Mouse (Mus musculus): ENCODE measurements around the gene Prodh2. TPM values are rescaled to one million over a fixed set of nuclear protein-coding genes. Genes with fewer than 3 reads are reported as not detected.
A peak's percentile ranks its signal among the peaks of the same experiment; 100 is the strongest.

Gene Prodh2
- polyA plus RNA-seq, 1 experiment from 2014 or later: not detected

DNA sequence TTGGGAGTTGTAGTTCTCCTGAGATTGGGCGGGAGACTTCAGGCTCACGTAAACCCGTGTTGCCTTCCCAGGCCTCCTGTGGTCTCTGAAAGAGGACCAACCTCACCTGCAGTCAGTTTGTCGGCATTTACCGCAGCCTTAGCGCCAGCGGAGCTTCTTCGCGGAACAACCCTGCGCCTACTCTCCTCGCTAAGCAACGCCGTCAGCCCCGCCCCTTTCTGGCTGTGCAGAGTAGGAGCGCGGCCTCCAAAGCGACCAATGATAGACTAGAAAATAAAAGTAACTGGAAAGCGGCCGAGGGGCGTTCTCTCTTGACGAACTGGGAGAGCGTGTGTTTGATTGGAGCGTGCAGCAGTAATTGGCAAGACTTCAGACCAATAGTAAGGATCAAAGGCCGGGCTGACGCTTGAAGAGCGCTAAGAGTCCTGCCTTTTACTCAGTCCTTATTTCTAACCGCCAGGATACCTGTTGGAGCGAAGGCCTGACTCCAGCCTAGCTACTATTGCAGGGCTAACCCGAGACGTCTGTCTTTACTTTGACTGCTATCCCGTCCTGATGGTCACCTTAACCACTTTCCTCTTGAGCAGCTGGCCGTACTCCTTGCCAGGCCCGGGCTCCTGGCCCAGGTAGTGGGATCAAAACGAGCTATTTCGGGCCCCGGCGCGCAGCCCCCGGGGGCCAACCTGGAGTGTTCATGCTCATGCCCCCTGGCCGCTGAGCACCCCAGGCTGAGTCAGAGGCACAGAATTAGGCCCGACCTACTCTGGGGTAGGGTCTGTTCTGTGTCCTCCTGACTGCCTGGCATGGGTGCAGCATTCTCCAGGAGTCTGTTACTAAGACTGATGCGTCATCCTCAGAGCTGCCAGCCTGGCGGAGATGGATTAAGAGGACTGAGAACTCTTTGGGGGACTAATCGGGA is 58.9 kb downstream of the Prodh2 start, which contains the start of the genes Hspb6 and Proser3:
Gene Hspb6, plus strand, starts transcription at position 77 of the 919 bp plus-strand sequence.
Gene Proser3, minus strand, starts transcription at position 198 of the 919 bp plus-strand sequence.
- ATAC-seq (ENCODE audit: low FRiP score): peak; percentile 96
- H3K9ac ChIP-seq (replicated peaks): peak within 1 kb of the TSS; percentile 64
- 1% methylated on average over 44 of the region's 44 CpGs for WGBS
- peak within 1 kb of the TSS; percentile 76 for H3K4me3 ChIP-seq (replicated peaks)
- peaks cover 45% of the 10 kb centered on the region for H3K36me3 ChIP-seq
- peaks cover 5% of the 10 kb centered on the region; the same call in 1 of the 2 replicates for H3K27me3 ChIP-seq (replicated peaks)
- H3K4me2 ChIP-seq: peak within 1 kb of the TSS; percentile 79
- peak within 1 kb of the TSS; percentile 98 for H3K27ac ChIP-seq (replicated peaks)
- peaks cover 20% of the 10 kb centered on the region for H3K4me1 ChIP-seq
- no peaks in the 10 kb centered on the region for H3K9me3 ChIP-seq (replicated peaks)

DNA sequence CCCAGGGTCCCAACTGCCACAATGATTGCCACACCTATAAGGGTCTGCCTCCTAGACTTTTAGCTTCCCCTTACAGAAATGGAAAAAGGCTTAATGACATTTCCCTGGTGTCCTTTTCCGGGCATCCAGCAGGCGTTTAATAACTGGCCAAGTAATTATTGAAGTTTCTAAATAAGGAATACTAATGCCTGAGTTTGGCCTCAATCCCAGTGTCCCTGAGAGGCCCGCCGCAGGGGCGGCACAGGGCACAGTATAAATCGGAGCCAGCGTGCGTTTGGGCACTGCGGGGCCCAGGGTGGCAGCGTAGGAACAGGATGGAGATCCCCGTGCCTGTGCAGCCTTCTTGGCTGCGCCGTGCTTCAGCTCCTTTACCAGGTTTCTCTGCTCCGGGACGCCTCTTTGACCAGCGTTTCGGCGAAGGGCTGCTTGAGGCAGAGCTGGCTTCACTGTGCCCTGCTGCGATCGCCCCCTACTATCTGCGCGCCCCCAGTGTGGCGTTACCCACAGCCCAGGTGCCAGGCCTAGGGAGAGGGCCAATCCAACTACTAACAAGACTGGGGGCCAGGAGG is 59.7 kb downstream of the Prodh2 start:
- Histone ChIP-seq H3K27me3 (replicated peaks) (peaks cover 5% of the 10 kb centered on the region; the same call in 1 of the 2 replicates), H3K4me1 (peaks cover 24% of the 10 kb centered on the region), H3K36me3 (peaks cover 42% of the 10 kb centered on the region), H3K9ac (replicated peaks) (peak overlapping the region; percentile 46), H3K4me2 (peak overlapping the region; percentile 79), H3K27ac (replicated peaks) (peak overlapping the region; percentile 98), H3K4me3 (replicated peaks) (peak overlapping the region; percentile 76), H3K9me3 (replicated peaks) (no peaks in the 10 kb centered on the region)
- ATAC-seq (ENCODE audit: low FRiP score): no peak
- WGBS: 4% methylated on average over 23 of the region's 23 CpGs

DNA sequence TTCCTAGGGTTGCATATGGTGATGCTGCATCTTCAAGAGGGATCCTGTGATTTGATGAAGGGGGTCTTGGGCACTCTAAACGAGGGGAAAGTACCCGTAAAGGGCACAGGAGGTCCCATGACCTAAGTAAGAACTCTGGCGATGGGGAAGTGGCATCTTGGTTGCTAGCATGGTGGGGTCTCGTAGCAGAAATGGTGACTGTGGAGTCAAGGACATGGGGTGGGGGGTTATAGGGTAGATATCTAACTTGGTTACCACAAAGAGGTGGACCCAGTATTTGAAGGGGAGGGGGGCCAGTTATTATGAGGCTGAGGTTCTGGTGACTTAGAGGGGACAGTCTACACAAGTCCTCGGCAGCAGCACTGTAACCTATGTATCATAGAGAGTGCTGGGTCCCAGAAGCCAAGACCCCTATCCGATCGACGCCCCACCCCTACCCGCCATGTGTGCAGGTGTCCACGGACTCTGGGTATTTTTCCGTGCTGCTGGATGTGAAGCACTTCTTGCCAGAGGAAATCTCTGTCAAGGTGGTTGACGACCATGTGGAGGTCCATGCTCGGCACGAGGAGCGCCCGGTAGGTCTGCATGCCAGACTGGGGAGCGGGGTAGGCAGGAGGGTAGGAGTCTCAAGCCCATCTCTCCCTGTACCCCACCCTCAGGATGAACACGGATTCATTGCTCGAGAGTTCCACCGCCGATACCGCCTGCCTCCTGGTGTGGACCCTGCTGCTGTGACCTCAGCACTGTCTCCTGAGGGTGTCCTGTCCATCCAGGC is 60.6 kb downstream of the Prodh2 start:
- H3K27ac ChIP-seq (replicated peaks): no peak overlapping the region
- H3K4me2 ChIP-seq: peak overlapping the region; percentile 79
- H3K27me3 ChIP-seq (replicated peaks): peaks cover 5% of the 10 kb centered on the region; the same call in 1 of the 2 replicates
- no peak for ATAC-seq (ENCODE audit: low FRiP score)
- peaks cover 33% of the 10 kb centered on the region for H3K4me1 ChIP-seq
- 85% methylated on average over 22 of the region's 22 CpGs for WGBS
- H3K4me3 ChIP-seq (replicated peaks): no peak overlapping the region
- H3K36me3 ChIP-seq: peaks cover 35% of the 10 kb centered on the region
- peak overlapping the region; percentile 46; the same call in 1 of the 2 replicates for H3K9ac ChIP-seq (replicated peaks)
- H3K9me3 ChIP-seq (replicated peaks): no peaks in the 10 kb centered on the region

DNA sequence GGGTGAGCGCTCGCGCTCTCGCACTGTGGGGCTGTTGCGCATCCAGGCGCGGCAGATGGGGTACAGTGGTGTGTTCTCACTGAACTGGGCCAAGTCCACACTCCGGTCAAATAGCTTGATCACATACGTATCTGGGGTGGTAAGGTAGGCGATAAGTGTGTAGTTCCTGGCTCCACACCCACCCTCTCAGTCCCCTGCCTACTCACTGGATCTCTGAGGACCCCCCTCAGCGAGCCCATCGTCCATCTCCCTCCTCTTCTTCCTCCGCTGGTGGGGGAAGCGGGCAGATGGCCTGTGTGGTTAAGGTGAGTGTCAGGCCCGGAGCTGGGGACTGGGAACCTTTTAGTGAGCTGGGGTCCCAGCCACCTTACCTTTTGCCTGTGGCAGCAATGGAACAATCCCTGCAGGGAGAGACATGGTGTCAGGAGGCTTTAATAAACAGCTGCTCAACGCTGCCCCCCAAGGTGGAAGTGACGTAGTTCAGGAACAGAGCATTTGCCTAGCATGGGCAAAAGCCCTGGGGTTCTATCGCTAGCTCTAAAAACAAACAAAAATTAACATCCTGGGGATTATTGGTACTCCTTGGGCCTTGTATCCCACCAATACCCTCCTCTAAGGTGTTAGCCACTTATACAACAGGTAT is 63.6 kb downstream of the Prodh2 start:
- Histone ChIP-seq H3K4me3 (replicated peaks) (no peak overlapping the region), H3K36me3 (peaks cover 35% of the 10 kb centered on the region), H3K4me1 (peaks cover 39% of the 10 kb centered on the region)

DNA sequence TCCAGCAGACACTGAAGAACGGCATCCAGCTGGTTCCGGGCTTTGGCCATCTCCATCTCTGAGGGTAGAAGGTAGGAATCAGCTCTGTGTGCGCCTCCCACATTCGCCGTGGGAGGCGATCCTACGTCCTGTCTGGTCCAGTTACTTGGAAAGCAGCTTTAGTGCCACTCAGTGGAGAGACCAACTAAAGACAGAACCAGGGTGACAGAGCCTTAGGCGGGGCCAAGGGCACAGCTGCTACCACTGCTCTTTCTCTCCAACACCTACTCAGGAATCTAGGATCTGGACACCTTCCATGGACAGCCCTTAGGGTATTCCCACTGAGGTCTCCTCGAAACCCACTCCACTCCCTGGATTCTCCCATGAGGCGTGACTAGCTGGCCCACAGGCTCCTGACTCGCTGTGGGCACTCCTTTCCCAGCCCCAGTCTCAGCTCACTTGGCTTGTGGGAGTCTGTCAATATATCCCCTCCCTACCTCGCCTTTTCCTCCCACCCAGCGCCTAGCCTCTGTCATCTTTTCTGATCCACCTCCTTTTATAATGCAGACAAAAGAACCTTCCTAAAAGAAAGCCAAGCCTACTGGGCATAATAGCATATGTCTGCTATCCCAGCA is 64.6 kb downstream of the Prodh2 start:
- Histone ChIP-seq H3K27ac (replicated peaks) (no peak overlapping the region), H3K9ac (replicated peaks) (0 out of 2 replicates have a peak overlapping the region, but pooled peaks have one; percentile 81), H3K4me2 (peak overlapping the region; percentile 98), H3K4me3 (replicated peaks) (peak overlapping the region; percentile 71), H3K4me1 (peaks cover 38% of the 10 kb centered on the region), H3K9me3 (replicated peaks) (no peaks in the 10 kb centered on the region), H3K27me3 (replicated peaks) (peaks cover 5% of the 10 kb centered on the region; the same call in 1 of the 2 replicates), H3K36me3 (peaks cover 35% of the 10 kb centered on the region)
- 91% methylated on average over 13 of the region's 13 CpGs for WGBS
- ATAC-seq (ENCODE audit: low FRiP score): no peak

More for the DNA sequence above, 63.6 kb downstream of the Prodh2 start:
- no peak overlapping the region for H3K9ac ChIP-seq (replicated peaks)
- no peak overlapping the region for H3K4me2 ChIP-seq
- no peak overlapping the region for H3K27ac ChIP-seq (replicated peaks)
- no peak for ATAC-seq (ENCODE audit: low FRiP score)
- H3K9me3 ChIP-seq (replicated peaks): no peaks in the 10 kb centered on the region
- WGBS: 93% methylated on average over 18 of the region's 18 CpGs
- H3K27me3 ChIP-seq (replicated peaks): peaks cover 5% of the 10 kb centered on the region; the same call in 1 of the 2 replicates

DNA sequence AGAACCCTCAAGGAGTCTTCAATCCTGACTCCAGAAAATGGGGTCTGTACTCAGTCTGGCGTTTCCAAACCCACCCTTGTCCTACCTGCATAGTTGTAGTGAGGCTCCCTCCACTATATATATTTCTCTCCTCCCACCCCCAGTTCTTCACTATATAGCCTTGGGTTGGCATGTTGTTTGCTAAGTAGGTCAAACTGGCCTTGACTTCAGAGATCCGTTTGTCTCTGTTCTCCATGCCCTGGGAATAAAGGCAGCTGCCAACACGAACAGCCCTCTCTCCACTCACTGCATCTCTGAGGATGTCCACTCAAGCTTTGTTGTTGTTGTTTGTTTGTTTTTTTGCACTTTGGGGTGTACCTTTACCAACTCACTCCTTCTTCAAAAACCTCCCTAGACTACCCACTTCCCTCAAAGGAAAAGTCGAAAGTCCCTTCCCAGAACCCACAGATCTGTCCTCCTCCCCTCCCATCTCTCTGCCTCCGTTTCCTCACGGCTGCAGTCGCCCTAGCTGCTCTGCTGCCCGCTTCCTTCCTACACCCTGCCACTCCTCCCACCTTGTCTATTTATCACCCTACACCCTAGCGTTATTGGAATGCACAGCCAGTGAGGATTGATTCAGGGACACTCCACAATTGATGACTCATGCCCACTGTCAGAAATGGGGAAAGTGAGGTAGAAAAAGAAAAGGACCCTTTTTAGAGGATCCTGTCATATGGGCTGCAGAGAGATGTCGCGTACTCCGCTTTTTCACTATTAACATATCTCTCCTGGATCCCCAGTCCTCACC is 65.4 kb downstream of the Prodh2 start:
- 13% methylated on average over 12 of the region's 12 CpGs for WGBS
- peak overlapping the region; percentile 81 for H3K9ac ChIP-seq (replicated peaks)
- H3K27ac ChIP-seq (replicated peaks): peak overlapping the region; percentile 72
- ATAC-seq (ENCODE audit: low FRiP score): no peak
- no peaks in the 10 kb centered on the region for H3K9me3 ChIP-seq (replicated peaks)
- H3K4me3 ChIP-seq (replicated peaks): peak overlapping the region; percentile 71
- peak overlapping the region; percentile 98 for H3K4me2 ChIP-seq
- peaks cover 33% of the 10 kb centered on the region for H3K4me1 ChIP-seq
- H3K36me3 ChIP-seq: peaks cover 35% of the 10 kb centered on the region
- peaks cover 5% of the 10 kb centered on the region; the same call in 1 of the 2 replicates for H3K27me3 ChIP-seq (replicated peaks)

DNA sequence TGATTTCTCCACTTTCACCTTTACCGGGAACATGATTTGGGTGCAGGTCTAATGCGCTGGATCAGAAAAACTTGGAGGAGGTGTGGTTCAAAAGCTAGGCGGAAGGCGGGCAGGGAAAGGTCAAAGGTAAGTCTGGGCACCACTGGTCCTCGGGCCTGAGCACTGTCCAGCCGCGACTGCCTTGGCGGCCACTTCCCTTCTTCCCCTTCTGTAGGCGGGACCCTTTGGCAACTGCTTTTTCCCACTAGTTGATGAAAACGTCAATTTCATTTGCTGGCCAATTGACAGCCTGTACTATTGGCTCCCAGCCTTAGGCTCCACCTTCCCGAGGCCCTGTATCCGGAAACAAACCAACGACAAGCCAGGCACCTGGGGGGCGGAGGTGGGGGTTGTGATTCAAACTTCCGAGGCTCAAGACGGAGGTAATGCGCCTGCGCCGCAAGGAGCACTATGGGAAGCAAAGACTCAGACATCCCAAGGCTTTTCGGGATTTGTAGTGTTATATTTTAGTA is 66.1 kb downstream of the Prodh2 start, which contains the start of gene Lin37:
Gene Lin37, minus strand, starts transcription at position 396 of the 512 bp plus-strand sequence.
- Histone ChIP-seq H3K9me3 (replicated peaks) (no peaks in the 10 kb centered on the region), H3K4me1 (peaks cover 38% of the 10 kb centered on the region), H3K4me3 (replicated peaks) (peak within 1 kb of the TSS; percentile 71), H3K27ac (replicated peaks) (peak within 1 kb of the TSS; percentile 72), H3K36me3 (peaks cover 30% of the 10 kb centered on the region), H3K9ac (replicated peaks) (peak within 1 kb of the TSS; percentile 81), H3K27me3 (replicated peaks) (0 out of 2 replicates have a peak, but pooled peaks cover under 1% of the 10 kb centered on the region), H3K4me2 (peak within 1 kb of the TSS; percentile 98)
- 0% methylated on average over 20 of the region's 20 CpGs for WGBS
- peak; percentile 83 for ATAC-seq (ENCODE audit: low FRiP score)

DNA sequence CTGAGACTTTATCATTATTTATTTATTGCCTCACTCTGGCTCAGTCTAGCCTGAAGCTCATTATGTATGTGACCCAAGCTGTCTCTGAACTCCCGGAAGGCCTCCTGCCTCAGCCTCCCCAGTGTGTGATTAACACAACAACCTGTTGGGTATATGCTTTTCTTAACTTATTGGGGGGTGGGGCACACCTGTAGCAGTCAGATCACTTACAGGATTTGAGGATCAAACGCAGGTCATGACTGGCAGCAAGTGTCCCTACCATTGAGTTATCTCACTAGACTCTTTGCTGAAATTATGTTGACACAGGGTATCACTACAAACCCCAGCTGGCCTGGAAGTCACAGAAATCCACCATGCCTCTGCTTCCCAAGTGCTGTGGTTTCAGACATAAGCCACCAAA is 66.9 kb downstream of the Prodh2 start:
- Histone ChIP-seq H3K27me3 (replicated peaks) (no peaks in the 10 kb centered on the region), H3K9me3 (replicated peaks) (no peaks in the 10 kb centered on the region), H3K4me1 (peaks cover 41% of the 10 kb centered on the region), H3K4me2 (peak overlapping the region; percentile 98; the same call in 1 of the 2 replicates), H3K27ac (replicated peaks) (0 out of 2 replicates have a peak overlapping the region, but pooled peaks have one; percentile 63), H3K9ac (replicated peaks) (no peak overlapping the region), H3K4me3 (replicated peaks) (no peak overlapping the region), H3K36me3 (peaks cover 25% of the 10 kb centered on the region)
- no peak for ATAC-seq (ENCODE audit: low FRiP score)
- WGBS: 75% methylated on average over 2 of the region's 2 CpGs

DNA sequence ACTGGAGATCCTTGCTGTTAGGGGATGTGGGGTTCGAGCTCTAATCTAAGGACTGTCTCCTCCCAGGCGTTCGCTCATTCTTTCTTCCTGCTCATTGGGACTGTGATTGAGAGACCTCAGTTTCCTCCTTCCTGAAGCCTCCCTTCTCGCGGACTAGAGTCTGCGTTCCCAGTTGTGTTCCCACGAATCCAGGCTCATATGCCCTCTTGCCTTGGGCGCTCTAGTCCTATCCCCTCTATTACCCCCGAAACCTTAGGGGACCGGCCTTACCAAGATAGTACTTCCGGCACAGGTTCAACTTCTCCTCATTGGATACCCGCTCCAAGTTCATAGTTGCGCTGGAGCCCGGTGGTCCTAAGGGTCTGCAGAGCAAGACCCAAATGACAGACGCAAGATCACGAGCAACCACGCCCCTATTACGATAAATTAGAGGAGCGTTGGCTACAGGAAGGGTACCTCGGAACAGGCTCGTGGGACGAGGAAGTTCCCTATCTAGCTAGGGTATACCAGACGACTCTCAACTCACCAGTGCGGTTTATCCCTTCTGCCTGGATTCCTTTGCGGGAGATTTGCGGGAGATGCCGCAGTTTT is 69.2 kb downstream of the Prodh2 start:
- H3K27me3 ChIP-seq (replicated peaks): no peaks in the 10 kb centered on the region
- peaks cover 41% of the 10 kb centered on the region for H3K4me1 ChIP-seq
- peaks cover 22% of the 10 kb centered on the region for H3K36me3 ChIP-seq
- ATAC-seq (ENCODE audit: low FRiP score): peak; percentile 22; the same call in 1 of the 2 replicates
- H3K27ac ChIP-seq (replicated peaks): peak overlapping the region; percentile 81
- H3K9me3 ChIP-seq (replicated peaks): no peaks in the 10 kb centered on the region
- peak overlapping the region; percentile 71 for H3K4me3 ChIP-seq (replicated peaks)
- peak overlapping the region; percentile 59 for H3K9ac ChIP-seq (replicated peaks)
- 3% methylated on average over 27 of the region's 27 CpGs for WGBS
- H3K4me2 ChIP-seq: peak overlapping the region; percentile 79

All from neural tube, embryonic 15.5 days (tissue).